ENCODE assay signal across 26 mouse cellular contexts in genomic region chr7:110557001-110557400, GRCm38 (mm10). TPM values are rescaled to one million over a fixed set of nuclear protein-coding genes. Genes with fewer than 3 reads are reported as not detected.
DNase-seq lines count a peak whose midpoint lies in the region; ATAC-seq lines count a peak whose summit lies in the region.
"Had no signal": no experiment of that assay in that cellular context is flagged by ENCODE, and none has a peak within 500 bp of the region (broad histone marks: within the 10 kb centered on the region; RNA-seq: fewer than 3 reads in every experiment).

No protein-coding gene starts in this region.

- peaks cover 6% of the 10 kb centered on the region; the same call in 1 of the 2 replicates for H3K36me3 ChIP-seq in heart, embryonic 10.5 days
- H3K36me3 ChIP-seq: embryonic facial prominence, embryonic 12.5 days had no signal

- no peaks in the 10 kb centered on the region for H3K9me3 ChIP-seq in heart, embryonic 10.5 days
- H3K9me3 ChIP-seq: embryonic facial prominence, embryonic 12.5 days; embryonic facial prominence, embryonic 15.5 days; heart, embryonic 12.5 days; heart, embryonic 15.5 days; hindbrain, embryonic 12.5 days; hindbrain, embryonic 15.5 days had no signal

- no peak overlapping the region for H3K27ac ChIP-seq in heart, embryonic 10.5 days
- H3K27ac ChIP-seq: embryonic facial prominence, embryonic 12.5 days; embryonic facial prominence, embryonic 15.5 days; gastrocnemius, adult 2 months; heart, adult 2 months; heart, embryonic 15.5 days; hindbrain, embryonic 12.5 days; hindbrain, embryonic 15.5 days had no signal

- peak; percentile 11 for DNase-seq in heart, adult 8-10 months (ENCODE audit: low spot score)
- no peak for DNase-seq in heart, embryonic 10.5 days (ENCODE audit: low spot score)
- DNase-seq in cerebellum, postnatal 36 days, result no peak
- DNase-seq in kidney, adult 11 months, result no peak
- no peak for DNase-seq in urinary bladder, postnatal 4 days (ENCODE audit: low spot score in 2 of 2)
- DNase-seq: adrenal gland, adult 2 months; adrenal gland, postnatal 14 days; B cell, adult 2 months; cerebellum, adult 11-12 months; cerebellum, adult 8-10 months; cerebellum, postnatal 10 days; forebrain, postnatal 0 days; gastrocnemius, adult 2 months; gastrocnemius, postnatal 25 days; heart, adult 2 months; heart, postnatal 10 days; heart, postnatal 36 days had no signal

- H3K4me3 ChIP-seq in heart, embryonic 10.5 days, result no peak overlapping the region
- H3K4me3 ChIP-seq: embryonic facial prominence, embryonic 12.5 days; embryonic facial prominence, embryonic 15.5 days; gastrocnemius, adult 2 months; heart, adult 2 months; heart, embryonic 12.5 days; heart, embryonic 15.5 days; hindbrain, embryonic 12.5 days; hindbrain, embryonic 15.5 days had no signal

- H3K27me3 ChIP-seq in heart, embryonic 10.5 days (ENCODE audit: insufficient read depth, poor library complexity, severe bottlenecking), result no peaks in the 10 kb centered on the region
- H3K27me3 ChIP-seq: embryonic facial prominence, embryonic 12.5 days; embryonic facial prominence, embryonic 15.5 days; heart, embryonic 12.5 days; heart, embryonic 15.5 days; hindbrain, embryonic 12.5 days; hindbrain, embryonic 15.5 days had no signal

- peak; percentile 76 for ATAC-seq in granulocyte monocyte progenitor cell, adult 5-6 weeks (replicated peaks; ENCODE audit: poor library complexity, severe bottlenecking)
- ATAC-seq in megakaryocyte progenitor cell, adult 5-6 weeks (replicated peaks; ENCODE audit: poor library complexity), result peak; percentile 69
- ATAC-seq: forebrain, embryonic 14.5 days; forebrain, postnatal 0 days had no signal

- H3K4me1 ChIP-seq in heart, embryonic 10.5 days, result peaks cover 17% of the 10 kb centered on the region
- H3K4me1 ChIP-seq: embryonic facial prominence, embryonic 15.5 days; hindbrain, embryonic 12.5 days; hindbrain, embryonic 15.5 days had no signal

RNA-seq across cellular contexts. Expression of gene Sbf2, which starts 57.7 kb away (rescaled TPM):
- total RNA-seq in heart, adult 8-10 months (2022), result 10 to 100 TPM; 36.1 to 45.7 (median 40.7) TPM
- polyA plus RNA-seq in heart, embryonic 10.5 days (2016; fragmentation: Nextera tagmentation; extraction: Ambion mirVana), result 28.6 and 33.4 TPM in 2 replicates
- total RNA-seq in granulocyte monocyte progenitor cell, adult 5-6 weeks (2014; fragmentation: Nextera tagmentation), result 2.5 TPM in 1 of 2 replicates, not detected in the other
- 0.26 and 0.52 TPM in 2 replicates for total RNA-seq in granulocyte monocyte progenitor cell, adult 5-6 weeks (2017)
- 1.6 and 2.3 TPM in 2 replicates for total RNA-seq in megakaryocyte progenitor cell, adult 5-6 weeks (2015)
- total RNA-seq in megakaryocyte progenitor cell, adult 5-6 weeks (2017), result 0.44 and 0.46 TPM in 2 replicates

Comparison
In these comparisons a context has a peak if more than half of its experiments do, and no peak if none do; other contexts are left out.
1. RNA of gene Sbf2, which starts 57.7 kb away (total RNA-seq): 36.1 to 45.7 TPM in heart, adult 8-10 months; 0.44 to 2.3 TPM in megakaryocyte progenitor cell, adult 5-6 weeks and 0.26 to 2.5 TPM in granulocyte monocyte progenitor cell, adult 5-6 weeks; every median in the first group is over 10 times any median in the second.